Comparison of ENCODE assay signal across 9 mouse cellular contexts in genomic region chr8:6572066-6572665, GRCm38 (mm10).
DNase-seq lines count a peak whose midpoint lies in the region; ATAC-seq and TF ChIP-seq lines count a peak whose summit lies in the region.
"Had no signal": no experiment of that assay in that cellular context is flagged by ENCODE, and none has a peak within 500 bp of the region (broad histone marks: within the 10 kb centered on the region; RNA-seq: fewer than 3 reads in every experiment).

No protein-coding gene starts in this region.

- no peak for TF ChIP-seq EP300 in CH12.LX (IDR thresholded peaks at IDR 0.05; ENCODE audit: low read length)

- no peak for TF ChIP-seq POLR2A in CH12.LX (IDR thresholded peaks at IDR 0.05; ENCODE audit: low read depth, low read length)
- TF ChIP-seq POLR2A in embryonic fibroblast, embryonic 13.5 days (IDR thresholded peaks at IDR 0.05; ENCODE audit: low read depth, low read length) = no peak

- H3K27me3 ChIP-seq in CH12.LX (replicated peaks) = no peaks in the 10 kb centered on the region
- H3K27me3 ChIP-seq in heart, embryonic 14.5 days (ENCODE audit: control insufficient read depth, insufficient read depth, low read length) = no peaks in the 10 kb centered on the region
- H3K27me3 ChIP-seq: limb, embryonic 15.5 days had no signal

- no peak overlapping the region for H3K9ac ChIP-seq in CH12.LX (ENCODE audit: insufficient read depth, low read depth)
- H3K9ac ChIP-seq in heart, embryonic 14.5 days (ENCODE audit: low read length) = no peak overlapping the region
- H3K9ac ChIP-seq: limb, embryonic 15.5 days had no signal

- no peak overlapping the region for H3K4me3 ChIP-seq in CH12.LX (replicated peaks in 1 of 3; ENCODE audit: low read depth in 2 of 3, low read length in 2 of 3, poor library complexity in 1 of 3)
- H3K4me3 ChIP-seq in embryonic fibroblast, embryonic 13.5 days (ENCODE audit: insufficient read depth, low read length) = no peak overlapping the region
- H3K4me3 ChIP-seq in heart, embryonic 14.5 days (ENCODE audit: control insufficient read depth in 1 of 2, insufficient read depth in 1 of 2, low read depth in 1 of 2, low read length in 2 of 2) = no peak overlapping the region
- H3K4me3 ChIP-seq: limb, embryonic 15.5 days had no signal

- in situ Hi-C loops in CH12.LX (cut with MboI; ENCODE audit: low pct_ligation_motif_present, low pct_unique_long_range_greater_than_20kb, low sequenced_read_pairs) = no loop called here

- no peak for ATAC-seq in heart, embryonic 14.5 days (ENCODE audit: insufficient number of reproducible peaks, insufficient read depth, low FRiP score, low read depth)

- no peak overlapping the region for H3K27ac ChIP-seq in CH12.LX (ENCODE audit: insufficient read depth, low read depth)
- no peak overlapping the region for H3K27ac ChIP-seq in embryonic fibroblast, embryonic 13.5 days (ENCODE audit: insufficient read depth, low read length)
- H3K27ac ChIP-seq in heart, embryonic 14.5 days (replicated peaks in 1 of 2; ENCODE audit: control insufficient read depth in 1 of 2, insufficient read depth in 1 of 2, low read depth in 2 of 2, low read length in 2 of 2) = no peak overlapping the region
- H3K27ac ChIP-seq: limb, embryonic 15.5 days had no signal

- H3K4me2 ChIP-seq in CH12.LX (ENCODE audit: insufficient read depth, low read depth, poor library complexity, severe bottlenecking) = no peak overlapping the region
- H3K4me2 ChIP-seq in heart, embryonic 14.5 days (ENCODE audit: low read length) = peak overlapping the region; percentile 46
- H3K4me2 ChIP-seq: limb, embryonic 15.5 days had no signal

- dilution Hi-C loops in CH12.LX (cut with MboI; ENCODE audit: extremely low pct_ligation_motif_present, extremely low pct_unique_long_range_greater_than_20kb, low sequenced_read_pairs) = no loop called here

- peaks cover 21% of the 10 kb centered on the region for H3K9me3 ChIP-seq in CH12.LX (replicated peaks; ENCODE audit: low read length)
- no peaks in the 10 kb centered on the region for H3K9me3 ChIP-seq in heart, embryonic 14.5 days (ENCODE audit: control insufficient read depth, low read length)
- H3K9me3 ChIP-seq: limb, embryonic 15.5 days had no signal

- TF ChIP-seq RAD21 in CH12.LX (IDR thresholded peaks at IDR 0.05; ENCODE audit: low read depth, low read length) = peak; percentile 36

- no peaks in the 10 kb centered on the region for H3K36me3 ChIP-seq in CH12.LX (replicated peaks in 1 of 2; ENCODE audit: control insufficient read depth in 1 of 2, insufficient read depth in 1 of 2, low read length in 1 of 2)
- no peaks in the 10 kb centered on the region for H3K36me3 ChIP-seq in heart, embryonic 14.5 days (ENCODE audit: control insufficient read depth, insufficient read depth, low read length)
- H3K36me3 ChIP-seq: limb, embryonic 15.5 days had no signal

- no peaks in the 10 kb centered on the region for H3K79me2 ChIP-seq in CH12.LX (replicated peaks; ENCODE audit: control insufficient read depth, extremely low read depth, insufficient read depth, poor library complexity, severe bottlenecking)

- 25% methylated on average over 9 of the region's 9 CpGs for WGBS in heart, embryonic 14.5 days

- TF ChIP-seq CTCF in CH12.LX (conservative IDR thresholded peaks at IDR 0.05 in 1 of 2, IDR thresholded peaks at IDR 0.05 in 1 of 2; ENCODE audit: low read depth in 2 of 2, low read length in 2 of 2) = peak in 1 of 2 experiments; percentile 42; a peak in 2 of 4 replicates
- peak; percentile 47; the same call in 1 of the 2 replicates for TF ChIP-seq CTCF in embryonic fibroblast, embryonic 13.5 days (IDR thresholded peaks at IDR 0.05; ENCODE audit: borderline replicate concordance, insufficient read depth, low read length)

- no peak for DNase-seq in CH12.LX (ENCODE audit: extremely low read depth)
- peak; percentile 76 to 86 for DNase-seq in adrenal gland, postnatal 36 days
- DNase-seq in kidney, postnatal 36 days = peak; percentile 72 to 93
- DNase-seq in lung, adult 18-20 months = peak; percentile 24 to 48
- peak; percentile 29 for DNase-seq in retina, adult 2 months (ENCODE audit: low read depth, low spot score)
- peak; percentile 52 for DNase-seq in thymus, postnatal 14 days

- H3K4me1 ChIP-seq in CH12.LX (ENCODE audit: control insufficient read depth in 1 of 2, insufficient read depth in 2 of 2) = no peaks in the 10 kb centered on the region
- peaks cover 9% of the 10 kb centered on the region for H3K4me1 ChIP-seq in embryonic fibroblast, embryonic 13.5 days (ENCODE audit: control insufficient read depth, insufficient read depth, low read length)
- H3K4me1 ChIP-seq in heart, embryonic 14.5 days (ENCODE audit: control insufficient read depth in 2 of 2, insufficient read depth in 2 of 2, low read length in 2 of 2) = no peaks in the 10 kb centered on the region

TF ChIP-seq in CH12.LX, 34 proteins besides CTCF, POLR2A, EP300 and RAD21:
- TF ChIP-seq ZNF384 (IDR thresholded peaks at IDR 0.05; ENCODE audit: low read depth, low read length) (peak; percentile 23; the same call in 1 of the 2 replicates), USF2 (conservative IDR thresholded peaks at IDR 0.05; ENCODE audit: low read depth, low read length) (no peak), SMC3 (IDR thresholded peaks at IDR 0.05; ENCODE audit: low read depth, low read length) (peak; percentile 27)
